Mouse (Mus musculus): ENCODE results near the gene Fxr2. TPM values are rescaled to one million over a fixed set of nuclear protein-coding genes. Genes with fewer than 3 reads are reported as not detected.

Fxr2 gene
- polyA plus RNA-seq, 1 experiment from 2014 or later = 22.6 TPM

DNA sequence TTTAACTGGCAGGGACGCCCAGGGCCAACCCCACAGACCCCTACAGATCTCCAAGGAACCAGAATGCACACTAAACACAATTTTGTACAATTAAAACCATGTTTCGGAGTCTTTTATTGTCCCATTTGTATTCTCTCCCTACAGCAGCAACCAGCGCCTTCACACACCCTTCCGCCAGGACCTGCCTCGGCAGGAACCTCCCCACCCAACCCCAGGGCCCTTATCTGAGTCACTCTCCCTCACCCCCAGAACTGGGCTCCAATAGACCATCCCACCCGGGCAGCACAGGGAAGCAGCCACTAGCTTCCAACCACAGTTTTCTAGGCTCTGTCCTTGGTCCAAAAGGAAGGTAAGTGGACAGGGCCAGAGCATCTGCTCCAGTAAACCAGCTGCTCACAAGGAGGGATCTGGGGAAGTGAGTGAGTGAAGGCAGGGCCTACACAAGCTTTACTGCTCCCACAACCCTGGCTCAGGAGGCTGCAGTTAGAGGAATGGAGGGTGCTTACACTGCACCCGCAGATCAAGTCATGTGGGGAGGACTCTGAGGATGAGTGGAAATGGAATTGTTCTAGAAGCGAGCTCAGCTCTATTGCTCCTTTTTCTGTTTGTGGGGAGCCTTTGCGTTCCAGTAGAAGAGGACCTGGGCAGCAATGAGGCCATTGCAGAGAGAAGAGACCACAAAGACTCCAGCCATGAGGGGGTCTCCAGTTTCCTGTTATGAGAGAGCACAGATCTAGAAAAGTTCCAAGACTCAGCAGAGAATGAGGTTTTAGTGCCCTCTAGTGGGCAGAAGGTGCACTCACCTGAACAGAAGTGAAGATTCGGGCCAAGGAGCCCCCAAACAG is 24.0 kb downstream of the Fxr2 start:
- H3K4me3 ChIP-seq (ENCODE audit: low read depth, low read length) = no peak overlapping the region
- ATAC-seq (replicated peaks; ENCODE audit: low FRiP score, low TSS enrichment, low read depth) (no peak), DNase-seq (ENCODE audit: low spot score) (peak; percentile 79)
- H3K4me1 ChIP-seq (replicated peaks; ENCODE audit: control insufficient read depth, insufficient read depth, low read length) = peaks cover 11% of the 10 kb centered on the region
- peaks cover 69% of the 10 kb centered on the region for H3K36me3 ChIP-seq (ENCODE audit: control insufficient read depth, insufficient read depth, low read length)
- no peak overlapping the region for H3K9ac ChIP-seq (ENCODE audit: low read length)
- no peak overlapping the region for H3K4me2 ChIP-seq (ENCODE audit: low read length)
- H3K9me3 ChIP-seq (ENCODE audit: control insufficient read depth, low read length) = no peaks in the 10 kb centered on the region
- no peak overlapping the region for H3K27ac ChIP-seq (ENCODE audit: low read depth)
- WGBS = 76% methylated on average over 10 of the region's 10 CpGs
- no peaks in the 10 kb centered on the region for H3K27me3 ChIP-seq (replicated peaks; ENCODE audit: control insufficient read depth, insufficient read depth, low read length)

DNA sequence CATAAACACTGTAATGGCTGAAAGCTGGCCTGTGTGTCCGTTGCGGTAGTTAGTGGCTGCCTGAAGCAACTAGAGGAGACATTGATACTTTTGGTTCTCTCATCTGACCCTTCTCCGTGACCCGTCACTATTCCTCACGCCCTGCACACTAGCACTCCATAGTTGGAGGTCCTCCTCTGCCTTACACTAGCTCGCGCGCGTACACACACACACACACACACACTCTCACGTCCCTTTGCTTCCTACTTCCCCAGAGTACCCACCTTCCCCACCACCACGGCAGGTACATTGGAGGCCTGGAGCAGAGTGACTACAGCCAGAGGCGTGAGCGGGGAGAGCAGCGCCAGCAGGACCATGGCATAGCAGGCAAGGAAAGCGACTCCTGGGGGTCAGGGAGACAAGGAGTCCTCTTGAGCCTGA is 24.7 kb downstream of the Fxr2 start:
- no peak overlapping the region for H3K27ac ChIP-seq (ENCODE audit: low read depth)
- ATAC-seq (replicated peaks; ENCODE audit: low FRiP score, low TSS enrichment, low read depth) (no peak), DNase-seq (ENCODE audit: low spot score) (peak; percentile 61)
- 81% methylated on average over 15 of the region's 15 CpGs for WGBS
- no peak overlapping the region for H3K9ac ChIP-seq (ENCODE audit: low read length)
- peaks cover 63% of the 10 kb centered on the region for H3K36me3 ChIP-seq (ENCODE audit: control insufficient read depth, insufficient read depth, low read length)
- H3K4me2 ChIP-seq (ENCODE audit: low read length) = no peak overlapping the region
- no peak overlapping the region for H3K4me3 ChIP-seq (ENCODE audit: low read depth, low read length)
- H3K9me3 ChIP-seq (ENCODE audit: control insufficient read depth, low read length) = no peaks in the 10 kb centered on the region
- H3K27me3 ChIP-seq (replicated peaks; ENCODE audit: control insufficient read depth, insufficient read depth, low read length) = no peaks in the 10 kb centered on the region
- peaks cover 11% of the 10 kb centered on the region for H3K4me1 ChIP-seq (replicated peaks; ENCODE audit: control insufficient read depth, insufficient read depth, low read length)

DNA sequence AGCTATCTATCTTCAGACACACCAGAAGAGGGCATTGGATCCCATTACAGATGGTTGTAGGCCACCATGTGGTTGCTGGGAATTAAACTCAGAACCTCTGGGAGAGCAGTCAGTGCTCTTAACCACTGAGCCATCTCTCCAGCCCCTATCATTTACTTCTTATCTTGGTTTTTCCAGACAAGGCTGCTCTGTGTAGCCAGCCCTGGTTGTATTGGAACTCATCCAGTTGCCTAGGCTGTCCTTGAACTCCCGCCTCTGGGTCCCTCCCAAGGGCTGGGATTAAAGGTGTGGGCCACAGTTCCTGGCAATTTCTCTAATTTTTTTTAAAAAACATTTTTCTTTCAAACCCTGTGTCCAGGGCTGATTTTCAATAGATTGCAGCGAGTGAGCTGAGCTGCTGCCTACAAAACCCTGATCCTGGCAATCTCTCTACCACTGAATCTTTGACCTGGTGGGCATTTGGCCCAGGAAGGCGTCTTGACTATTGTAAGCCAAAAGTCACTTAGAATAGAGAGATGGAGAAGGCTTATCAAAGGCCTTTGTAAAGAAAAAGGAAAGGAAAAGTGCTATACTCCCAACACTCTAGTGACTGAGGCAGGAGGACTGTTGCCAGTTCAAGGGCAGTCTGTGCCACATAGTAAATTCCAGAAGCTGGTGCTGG is 28.6 kb downstream of the Fxr2 start:
- no peak for DNase-seq (ENCODE audit: low spot score)
- no peak for ATAC-seq (replicated peaks; ENCODE audit: low FRiP score, low TSS enrichment, low read depth)
- no peaks in the 10 kb centered on the region for H3K27me3 ChIP-seq (replicated peaks; ENCODE audit: control insufficient read depth, insufficient read depth, low read length)
- H3K36me3 ChIP-seq (ENCODE audit: control insufficient read depth, insufficient read depth, low read length) = peaks cover 68% of the 10 kb centered on the region
- H3K9ac ChIP-seq (ENCODE audit: low read length) = peak overlapping the region; percentile 54
- peaks cover 12% of the 10 kb centered on the region for H3K4me1 ChIP-seq (replicated peaks; ENCODE audit: control insufficient read depth, insufficient read depth, low read length)
- no peaks in the 10 kb centered on the region for H3K9me3 ChIP-seq (ENCODE audit: control insufficient read depth, low read length)
- 80% methylated on average over 3 of the region's 3 CpGs for WGBS
- H3K27ac ChIP-seq (ENCODE audit: low read depth) = peak overlapping the region; percentile 97
- peak overlapping the region; percentile 65 for H3K4me3 ChIP-seq (ENCODE audit: low read depth, low read length)
- peak overlapping the region; percentile 59 for H3K4me2 ChIP-seq (ENCODE audit: low read length)

DNA sequence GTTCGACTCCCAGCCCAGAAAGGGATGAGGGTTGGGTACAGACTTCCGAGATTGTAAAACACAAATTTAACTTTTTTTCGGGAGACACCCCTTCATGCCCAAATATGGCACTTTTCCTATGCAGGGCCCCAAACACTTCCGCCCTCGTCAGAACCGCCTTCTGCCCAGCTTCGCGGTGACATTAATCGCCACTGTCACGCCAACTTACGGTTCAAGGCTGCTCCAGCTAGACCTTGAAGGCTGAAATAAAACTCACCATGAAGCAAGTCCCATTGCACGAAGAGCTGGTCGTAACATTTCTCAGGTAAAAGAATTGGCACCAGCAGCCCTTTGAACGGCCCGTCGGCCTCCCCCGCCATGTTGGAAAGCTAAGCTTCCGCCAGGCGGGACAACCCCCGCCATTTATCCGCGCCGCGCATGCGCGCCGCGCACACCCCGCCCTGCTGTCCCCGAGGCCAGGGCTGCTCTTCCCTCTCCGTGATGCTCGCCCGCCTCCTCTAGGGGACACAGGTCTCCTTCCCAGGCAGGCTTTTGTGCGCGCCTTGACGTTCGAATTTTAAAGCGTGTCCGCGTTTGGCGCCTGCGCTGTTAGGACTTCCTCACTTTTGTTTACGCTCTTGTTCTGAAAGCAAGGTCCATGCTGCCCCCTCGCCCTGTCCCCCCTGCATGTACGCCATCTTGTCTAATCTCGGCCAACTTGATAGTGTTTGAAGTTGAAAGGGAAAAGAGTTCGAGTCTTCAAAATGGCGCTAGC is 29.6 kb downstream of the Fxr2 start, which contains the start of gene Mpdu1:
TSS of gene Mpdu1 (minus strand) at position 430 of the 754 bp plus-strand sequence.
- H3K36me3 ChIP-seq (ENCODE audit: control insufficient read depth, insufficient read depth, low read length) = peaks cover 67% of the 10 kb centered on the region
- ATAC-seq (replicated peaks; ENCODE audit: low FRiP score, low TSS enrichment, low read depth) (peak; percentile 90), DNase-seq (ENCODE audit: low spot score) (peak; percentile 98)
- H3K4me3 ChIP-seq (ENCODE audit: low read depth, low read length) = peak within 1 kb of the TSS; percentile 65
- H3K4me2 ChIP-seq (ENCODE audit: low read length) = peak within 1 kb of the TSS; percentile 59
- WGBS = under 1% methylated on average over 48 of the region's 48 CpGs
- H3K27me3 ChIP-seq (replicated peaks; ENCODE audit: control insufficient read depth, insufficient read depth, low read length) = no peaks in the 10 kb centered on the region
- H3K9ac ChIP-seq (ENCODE audit: low read length) = peak within 1 kb of the TSS; percentile 54
- no peaks in the 10 kb centered on the region for H3K9me3 ChIP-seq (ENCODE audit: control insufficient read depth, low read length)
- H3K4me1 ChIP-seq (replicated peaks; ENCODE audit: control insufficient read depth, insufficient read depth, low read length) = peaks cover 12% of the 10 kb centered on the region
- H3K27ac ChIP-seq (ENCODE audit: low read depth) = peak within 1 kb of the TSS; percentile 97

GRCm38 (mm10) chr11:69662967-69663671 is 30.3 kb downstream of the Fxr2 start:
- H3K36me3 ChIP-seq (ENCODE audit: control insufficient read depth, insufficient read depth, low read length) = peaks cover 67% of the 10 kb centered on the region
- no peaks in the 10 kb centered on the region for H3K9me3 ChIP-seq (ENCODE audit: control insufficient read depth, low read length)
- DNase-seq (ENCODE audit: low spot score) = no peak
- no peaks in the 10 kb centered on the region for H3K27me3 ChIP-seq (replicated peaks; ENCODE audit: control insufficient read depth, insufficient read depth, low read length)
- 68% methylated on average over 13 of the region's 13 CpGs for WGBS
- H3K4me1 ChIP-seq (replicated peaks; ENCODE audit: control insufficient read depth, insufficient read depth, low read length) = peaks cover 12% of the 10 kb centered on the region
- H3K4me3 ChIP-seq (ENCODE audit: low read depth, low read length) = peak overlapping the region; percentile 65
- peak; percentile 1; the same call in 1 of the 2 replicates for ATAC-seq (replicated peaks; ENCODE audit: low FRiP score, low TSS enrichment, low read depth)
- H3K27ac ChIP-seq (ENCODE audit: low read depth) = peak overlapping the region; percentile 97
- H3K9ac ChIP-seq (ENCODE audit: low read length) = peak overlapping the region; percentile 54
- H3K4me2 ChIP-seq (ENCODE audit: low read length) = peak overlapping the region; percentile 59

DNA sequence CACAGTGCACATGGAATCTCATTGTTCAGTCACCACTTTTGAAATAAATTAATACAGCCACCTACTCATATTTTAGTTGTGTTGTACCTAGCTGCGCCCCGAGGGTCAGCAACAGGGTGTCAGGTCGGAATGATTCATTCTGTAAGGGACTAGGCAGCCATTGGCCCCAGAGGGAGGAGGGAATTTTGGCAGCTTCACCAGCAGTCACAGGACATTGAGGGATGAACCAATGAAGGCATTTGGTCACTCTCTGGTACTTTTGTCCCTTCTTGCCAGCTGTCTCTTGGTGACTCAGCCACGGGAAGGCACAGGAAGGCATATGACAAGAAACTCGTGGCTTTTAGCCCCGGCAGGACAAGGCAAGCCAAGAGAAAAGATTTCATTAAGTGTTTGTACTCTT is 31.0 kb downstream of the Fxr2 start:
- no peaks in the 10 kb centered on the region for H3K27me3 ChIP-seq (replicated peaks; ENCODE audit: control insufficient read depth, insufficient read depth, low read length)
- DNase-seq (ENCODE audit: low spot score) (no peak), ATAC-seq (replicated peaks; ENCODE audit: low FRiP score, low TSS enrichment, low read depth) (no peak)
- WGBS = 84% methylated on average over 6 of the region's 6 CpGs
- H3K4me2 ChIP-seq (ENCODE audit: low read length) = no peak overlapping the region
- no peak overlapping the region for H3K4me3 ChIP-seq (ENCODE audit: low read depth, low read length)
- H3K9me3 ChIP-seq (ENCODE audit: control insufficient read depth, low read length) = no peaks in the 10 kb centered on the region
- H3K9ac ChIP-seq (ENCODE audit: low read length) = no peak overlapping the region
- no peak overlapping the region; the same call in 1 of the 2 replicates for H3K27ac ChIP-seq (ENCODE audit: low read depth)
- H3K4me1 ChIP-seq (replicated peaks; ENCODE audit: control insufficient read depth, insufficient read depth, low read length) = peaks cover 12% of the 10 kb centered on the region
- peaks cover 67% of the 10 kb centered on the region for H3K36me3 ChIP-seq (ENCODE audit: control insufficient read depth, insufficient read depth, low read length)

- ATAC-seq (replicated peaks; ENCODE audit: low FRiP score, low TSS enrichment, low read depth) = no peak
- WGBS = 94% methylated on average over 7 of the region's 7 CpGs
- no peaks in the 10 kb centered on the region for H3K9me3 ChIP-seq (ENCODE audit: control insufficient read depth, low read length)
These were observed 32.1 kb downstream of the Fxr2 start for GRCm38 (mm10) chr11:69664841-69665240.

GRCm38 (mm10) chr11:69665457-69665960 is 32.7 kb downstream of the Fxr2 start:
- Histone ChIP-seq H3K36me3 (ENCODE audit: control insufficient read depth, insufficient read depth, low read length) (peaks cover 69% of the 10 kb centered on the region), H3K9ac (ENCODE audit: low read length) (no peak overlapping the region), H3K4me3 (ENCODE audit: low read depth, low read length) (no peak overlapping the region), H3K4me2 (ENCODE audit: low read length) (no peak overlapping the region), H3K4me1 (replicated peaks; ENCODE audit: control insufficient read depth, insufficient read depth, low read length) (peaks cover 15% of the 10 kb centered on the region), H3K27ac (ENCODE audit: low read depth) (peak overlapping the region; percentile 38), H3K9me3 (ENCODE audit: control insufficient read depth, low read length) (no peaks in the 10 kb centered on the region), H3K27me3 (replicated peaks; ENCODE audit: control insufficient read depth, insufficient read depth, low read length) (no peaks in the 10 kb centered on the region)
- DNase-seq (ENCODE audit: low spot score) = no peak
- 78% methylated on average over 9 of the region's 9 CpGs for WGBS
- no peak for ATAC-seq (replicated peaks; ENCODE audit: low FRiP score, low TSS enrichment, low read depth)

More at GRCm38 (mm10) chr11:69664841-69665240, 32.1 kb downstream of the Fxr2 start:
- Histone ChIP-seq H3K27me3 (replicated peaks; ENCODE audit: control insufficient read depth, insufficient read depth, low read length) (no peaks in the 10 kb centered on the region), H3K4me2 (ENCODE audit: low read length) (no peak overlapping the region), H3K4me1 (replicated peaks; ENCODE audit: control insufficient read depth, insufficient read depth, low read length) (peaks cover 13% of the 10 kb centered on the region), H3K27ac (ENCODE audit: low read depth) (no peak overlapping the region), H3K9ac (ENCODE audit: low read length) (no peak overlapping the region), H3K36me3 (ENCODE audit: control insufficient read depth, insufficient read depth, low read length) (peaks cover 67% of the 10 kb centered on the region), H3K4me3 (ENCODE audit: low read depth, low read length) (no peak overlapping the region)
- DNase-seq (ENCODE audit: low spot score) = no peak

Data from intestine, embryonic 14.5 days (tissue).